Comparison of ENCODE assay signal across 21 mouse cellular contexts in the genomic region with DNA sequence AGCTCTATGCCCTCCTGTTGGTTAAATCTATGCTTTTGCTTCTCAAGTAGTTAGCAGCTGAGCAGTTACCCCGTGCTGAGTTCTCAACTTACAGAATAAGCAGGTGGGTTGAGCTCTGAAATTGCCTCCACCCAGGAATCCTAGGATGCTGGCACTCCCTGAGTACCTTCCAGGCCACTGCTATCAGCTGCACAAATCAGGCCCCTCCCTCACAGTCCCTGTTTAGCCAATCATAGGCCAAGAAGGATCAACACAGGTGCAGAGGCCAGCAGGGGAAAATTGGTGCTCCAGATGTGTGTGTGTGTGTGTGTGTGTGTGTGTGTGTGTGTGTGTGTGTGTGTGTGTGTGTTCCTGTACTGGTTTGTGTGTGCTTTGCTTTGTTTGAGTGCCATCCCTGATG. TPM values are rescaled to one million over a fixed set of nuclear protein-coding genes. Genes with fewer than 3 reads are reported as not detected.
DNase-seq lines count a peak whose midpoint lies in the region; ATAC-seq and TF ChIP-seq lines count a peak whose summit lies in the region.
"Had no signal": no experiment of that assay in that cellular context is flagged by ENCODE, and none has a peak within 500 bp of the region (broad histone marks: within the 10 kb centered on the region; RNA-seq: fewer than 3 reads in every experiment).

No protein-coding gene starts in this region.

- TF ChIP-seq RAD21 in MEL (IDR thresholded peaks at IDR 0.05; ENCODE audit: low read depth, low read length), result no peak

- no peak for TF ChIP-seq CTCF in MEL (IDR thresholded peaks at IDR 0.05 in 2 of 3, conservative IDR thresholded peaks at IDR 0.05 in 1 of 3; ENCODE audit: control insufficient read depth in 1 of 3, insufficient read depth in 1 of 3, low read depth in 2 of 3, low read length in 3 of 3, poor library complexity in 1 of 3, severe bottlenecking in 1 of 3)

- peak; percentile 27; the same call in 1 of the 2 replicates for ATAC-seq in limb, embryonic 11.5 days (ENCODE audit: insufficient number of reproducible peaks, low FRiP score, low TSS enrichment, low read depth)
- 0 out of 2 replicates have a peak, but pooled peaks have one; percentile 33 for ATAC-seq in intestine, embryonic 16.5 days

- H3K27me3 ChIP-seq in limb, embryonic 11.5 days (ENCODE audit: control insufficient read depth, insufficient read depth, low read length), result peaks cover 37% of the 10 kb centered on the region
- H3K27me3 ChIP-seq in limb, embryonic 10.5 days (ENCODE audit: low read depth, poor library complexity, severe bottlenecking), result peaks cover 66% of the 10 kb centered on the region
- peaks cover 0 to 1% of the 10 kb centered on the region in 2 experiments; a peak in 1 of 4 replicates for H3K27me3 ChIP-seq in MEL (ENCODE audit: control insufficient read depth in 1 of 2, insufficient read depth in 2 of 2, low read length in 2 of 2)
- H3K27me3 ChIP-seq in intestine, embryonic 16.5 days (replicated peaks; ENCODE audit: control insufficient read depth, insufficient read depth, low read length), result peaks cover 39% of the 10 kb centered on the region

- 9% methylated on average over 1 of the region's 1 CpGs for WGBS in limb, embryonic 11.5 days
- 7% methylated on average over 1 of the region's 1 CpGs for WGBS in limb, embryonic 10.5 days
- 16% methylated on average over 1 of the region's 1 CpGs for WGBS in intestine, embryonic 16.5 days

- no peaks in the 10 kb centered on the region for H3K79me2 ChIP-seq in MEL (ENCODE audit: control insufficient read depth, insufficient read depth, low read length, poor library complexity)

- no peak for TF ChIP-seq EP300 in MEL (IDR thresholded peaks at IDR 0.05; ENCODE audit: low read depth in 1 of 2, low read length in 2 of 2)

- H3K4me1 ChIP-seq in limb, embryonic 11.5 days (ENCODE audit: control insufficient read depth, insufficient read depth, low read length), result peaks cover 8% of the 10 kb centered on the region; the same call in 1 of the 2 replicates
- peaks cover 54% of the 10 kb centered on the region for H3K4me1 ChIP-seq in limb, embryonic 10.5 days
- H3K4me1 ChIP-seq in MEL (ENCODE audit: control insufficient read depth in 1 of 2, insufficient read depth in 2 of 2, low read length in 2 of 2), result peaks cover 0 to 3% of the 10 kb centered on the region in 2 experiments; a peak in 1 of 4 replicates
- peaks cover 18% of the 10 kb centered on the region for H3K4me1 ChIP-seq in intestine, embryonic 16.5 days (ENCODE audit: control insufficient read depth, insufficient read depth, low read length)

- no peak overlapping the region for H3K4me3 ChIP-seq in limb, embryonic 11.5 days (ENCODE audit: low read depth, low read length)
- no peak overlapping the region for H3K4me3 ChIP-seq in limb, embryonic 10.5 days
- no peak overlapping the region for H3K4me3 ChIP-seq in MEL (ENCODE audit: control insufficient read depth in 1 of 2, insufficient read depth in 1 of 2, low read depth in 2 of 2, low read length in 2 of 2)
- no peak overlapping the region for H3K4me3 ChIP-seq in intestine, embryonic 16.5 days (ENCODE audit: low read length)
- H3K4me3 ChIP-seq: forebrain, embryonic 12.5 days; neural tube, embryonic 13.5 days had no signal

- no peaks in the 10 kb centered on the region for H3K9me3 ChIP-seq in limb, embryonic 11.5 days (ENCODE audit: control insufficient read depth, low read length)
- no peaks in the 10 kb centered on the region for H3K9me3 ChIP-seq in limb, embryonic 10.5 days (replicated peaks)
- H3K9me3 ChIP-seq in MEL (replicated peaks; ENCODE audit: insufficient read depth, low read length), result no peaks in the 10 kb centered on the region
- H3K9me3 ChIP-seq in intestine, embryonic 16.5 days (ENCODE audit: control insufficient read depth, low read length), result no peaks in the 10 kb centered on the region
- H3K9me3 ChIP-seq: forebrain, embryonic 12.5 days; neural tube, embryonic 13.5 days had no signal

- TF ChIP-seq POLR2A in MEL (IDR thresholded peaks at IDR 0.05; ENCODE audit: control insufficient read depth in 1 of 2, insufficient read depth in 1 of 2, low read depth in 1 of 2, low read length in 2 of 2, poor library complexity in 1 of 2), result no peak

- no peak for DNase-seq in limb, embryonic 11.5 days (ENCODE audit: low spot score)
- no peak for DNase-seq in limb, embryonic 10.5 days (ENCODE audit: low spot score)
- no peak for DNase-seq in MEL (ENCODE audit: low read depth, low spot score)
- peak; percentile 61 for DNase-seq in thymus, postnatal 14 days
- no peak for DNase-seq in embryo, embryonic 10.5 days (ENCODE audit: low spot score)
- DNase-seq in T-cell, adult 2 months (ENCODE audit: low spot score), result no peak
- DNase-seq: adrenal gland, postnatal 10 days; cerebellum, adult 8-10 months; gastrocnemius, postnatal 25 days; heart, postnatal 14 days; kidney, adult 8-10 months had no signal

- no peak overlapping the region for H3K9ac ChIP-seq in limb, embryonic 11.5 days (ENCODE audit: low read length)
- H3K9ac ChIP-seq in MEL (ENCODE audit: control insufficient read depth, low read depth, low read length, poor library complexity, severe bottlenecking), result no peak overlapping the region
- H3K9ac ChIP-seq in intestine, embryonic 16.5 days (ENCODE audit: low read depth, low read length), result no peak overlapping the region
- H3K9ac ChIP-seq: hindbrain, embryonic 14.5 days; neural tube, embryonic 13.5 days had no signal

- H3K27ac ChIP-seq in limb, embryonic 11.5 days (replicated peaks; ENCODE audit: low read depth, low read length), result no peak overlapping the region
- no peak overlapping the region for H3K27ac ChIP-seq in limb, embryonic 10.5 days
- H3K27ac ChIP-seq in MEL (ENCODE audit: control insufficient read depth, low read depth, low read length), result no peak overlapping the region
- H3K27ac ChIP-seq in intestine, embryonic 16.5 days (ENCODE audit: low read length), result no peak overlapping the region
- H3K27ac ChIP-seq: forebrain, embryonic 12.5 days; hindbrain, embryonic 14.5 days; macrophage; neural tube, embryonic 13.5 days had no signal

- H3K36me3 ChIP-seq in limb, embryonic 11.5 days (ENCODE audit: control insufficient read depth, insufficient read depth, low read length), result no peaks in the 10 kb centered on the region
- H3K36me3 ChIP-seq in limb, embryonic 10.5 days, result no peaks in the 10 kb centered on the region
- H3K36me3 ChIP-seq in MEL (ENCODE audit: control insufficient read depth in 1 of 2, insufficient read depth in 2 of 2, low read length in 2 of 2), result no peaks in the 10 kb centered on the region
- H3K36me3 ChIP-seq in intestine, embryonic 16.5 days (ENCODE audit: control insufficient read depth, insufficient read depth, low read length), result no peaks in the 10 kb centered on the region
- H3K36me3 ChIP-seq: forebrain, embryonic 12.5 days; neural tube, embryonic 13.5 days had no signal

- H3K4me2 ChIP-seq in limb, embryonic 11.5 days (ENCODE audit: low read depth, severe bottlenecking), result no peak overlapping the region
- no peak overlapping the region for H3K4me2 ChIP-seq in intestine, embryonic 16.5 days (ENCODE audit: low read depth, low read length)
- H3K4me2 ChIP-seq: forebrain, embryonic 12.5 days; heart, embryonic 11.5 days; hindbrain, embryonic 14.5 days; liver, embryonic 11.5 days; midbrain, embryonic 11.5 days; neural tube, embryonic 13.5 days had no signal

TF ChIP-seq in MEL, 35 proteins besides CTCF, POLR2A, EP300 and RAD21:
- TF ChIP-seq ZMIZ1 (IDR thresholded peaks at IDR 0.05; ENCODE audit: low read depth, low read length) (no peak), GATA1 (IDR thresholded peaks at IDR 0.05; ENCODE audit: low read depth, low read length) (0 out of 2 replicates have a peak, but pooled peaks have one; percentile 22)

RNA-seq across cellular contexts. Expression of a gene that starts 1.5 kb away (rescaled TPM):
- not detected in 2 replicates for polyA plus RNA-seq in limb, embryonic 11.5 days (2014; fragmentation: Nextera tagmentation; extraction: Ambion mirVana)
- polyA plus RNA-seq in limb, embryonic 10.5 days (2016; fragmentation: Nextera tagmentation; extraction: Ambion mirVana), result not detected in 2 replicates
- total RNA-seq in MEL (2012; rRNA removed), result not detected in 2 replicates
- polyA plus RNA-seq in MEL (2012; ENCODE audit: insufficient read depth in 1 of 2, insufficient read length in 2 of 2, low read depth in 1 of 2, low replicate concordance in 2 of 2, missing spikeins in 1 of 2), result not detected
- polyA plus RNA-seq in intestine, embryonic 16.5 days (2015; fragmentation: Nextera tagmentation; extraction: Ambion mirVana), result 0.32 and 0.38 TPM in 2 replicates
- total RNA-seq: common myeloid progenitor, adult 5-6 weeks had no signal
- polyA plus RNA-seq: C2C12; heart, embryonic 11.5 days; liver, embryonic 11.5 days; macrophage; midbrain, embryonic 11.5 days had no signal
